Mouse (Mus musculus) megakaryocyte, embryonic 14.5 days (primary cell): ENCODE measurements around the gene Fsd2. TPM values are rescaled to one million over a fixed set of nuclear protein-coding genes. Genes with fewer than 3 reads are reported as not detected.

Experiments used
- H3K27me3 ChIP-seq: replicated peaks from 2 replicates; pipeline ENCODE3; 2012; ENCODE audit warnings: inconsistent platforms
- H3K36me3 ChIP-seq: replicated peaks from 2 replicates; pipeline ENCODE3; 2012; ENCODE audit warnings: low read length, inconsistent platforms, mixed read lengths
- H3K4me1 ChIP-seq: 2 replicates; pipeline ENCODE4 v1.6.1; 2012; ENCODE audit warnings: inconsistent platforms
- H3K4me3 ChIP-seq: replicated peaks from 2 replicates; pipeline ENCODE3; 2012; ENCODE audit warnings: moderate library complexity, mild to moderate bottlenecking, inconsistent platforms
- H3K9me3 ChIP-seq: 2 replicates; pipeline ENCODE4 v1.6.1; 2012; ENCODE audit warnings: inconsistent platforms
- FLI1 ChIP-seq: IDR thresholded peaks from 2 replicates; pipeline ENCODE4 v1.6.1; 2012; ENCODE audit warnings: low read length, inconsistent platforms, mixed read lengths
- GATA1 ChIP-seq: IDR thresholded peaks from 3 replicates; pipeline ENCODE4 v1.6.1; 2012; ENCODE audit warnings: mixed read lengths, low read length, inconsistent platforms, borderline replicate concordance
- polyA plus RNA-seq: library from polyadenylated mRNA; stranded (reverse); fragments of >175 nt; gene quantifications from 2 replicates; pipeline ENCODE4 v1.2.3, GENCODE M21; 2012; ENCODE audit warnings: low replicate concordance; ENCODE audit not compliant: insufficient read depth

Fsd2 gene
- polyA plus RNA-seq, 1 experiment, result not detected

- H3K4me3 ChIP-seq, result no peak overlapping the region
- peaks cover 11% of the 10 kb centered on the region for H3K27me3 ChIP-seq
- no peaks in the 10 kb centered on the region for H3K9me3 ChIP-seq
- TF ChIP-seq GATA1, result no peak
- TF ChIP-seq FLI1, result no peak
- no peaks in the 10 kb centered on the region for H3K36me3 ChIP-seq
- H3K4me1 ChIP-seq, result no peaks in the 10 kb centered on the region
Measured at GRCm38 (mm10) chr7:81554369-81554768, 12.4 kb downstream of the Fsd2 start.

GRCm38 (mm10) chr7:81553589-81553988, 13.2 kb downstream of the Fsd2 start:
- TF ChIP-seq FLI1, result no peak
- no peak for TF ChIP-seq GATA1
- H3K27me3 ChIP-seq, result peaks cover 8% of the 10 kb centered on the region

GRCm38 (mm10) chr7:81548864-81549263, 17.9 kb downstream of the Fsd2 start:
- Histone ChIP-seq H3K27me3 (peaks cover 9% of the 10 kb centered on the region), H3K9me3 (no peaks in the 10 kb centered on the region), H3K4me3 (no peak overlapping the region), H3K36me3 (no peaks in the 10 kb centered on the region), H3K4me1 (peaks cover 11% of the 10 kb centered on the region; the same call in 1 of the 2 replicates)
- no peak for TF ChIP-seq GATA1

More at GRCm38 (mm10) chr7:81553589-81553988, 13.2 kb downstream of the Fsd2 start:
- peaks cover 3% of the 10 kb centered on the region; the same call in 1 of the 2 replicates for H3K4me1 ChIP-seq
- H3K9me3 ChIP-seq, result no peaks in the 10 kb centered on the region
- H3K4me3 ChIP-seq, result no peak overlapping the region
- no peaks in the 10 kb centered on the region for H3K36me3 ChIP-seq

- peaks cover 32% of the 10 kb centered on the region for H3K27me3 ChIP-seq
- H3K4me3 ChIP-seq, result no peak overlapping the region
- H3K36me3 ChIP-seq, result no peaks in the 10 kb centered on the region
- no peaks in the 10 kb centered on the region for H3K9me3 ChIP-seq
- TF ChIP-seq GATA1 (no peak), FLI1 (no peak)
- peaks cover 12% of the 10 kb centered on the region for H3K4me1 ChIP-seq
Measured at GRCm38 (mm10) chr7:81542934-81543333, 23.8 kb downstream of the Fsd2 start.

- H3K4me1 ChIP-seq, result peaks cover 9% of the 10 kb centered on the region
- no peaks in the 10 kb centered on the region for H3K9me3 ChIP-seq
- TF ChIP-seq GATA1 (no peak), FLI1 (no peak)
- H3K27me3 ChIP-seq, result peaks cover 32% of the 10 kb centered on the region
- no peaks in the 10 kb centered on the region for H3K36me3 ChIP-seq
- H3K4me3 ChIP-seq, result no peak overlapping the region
Measured at GRCm38 (mm10) chr7:81541924-81542524, 24.7 kb downstream of the Fsd2 start.

- TF ChIP-seq GATA1 (no peak), FLI1 (no peak)
- Histone ChIP-seq H3K4me1 (peaks cover 9% of the 10 kb centered on the region), H3K27me3 (peaks cover 31% of the 10 kb centered on the region), H3K4me3 (no peak overlapping the region), H3K9me3 (no peaks in the 10 kb centered on the region), H3K36me3 (peaks cover 4% of the 10 kb centered on the region)
Measured at GRCm38 (mm10) chr7:81540999-81541398, 25.7 kb downstream of the Fsd2 start.

- H3K9me3 ChIP-seq, result no peaks in the 10 kb centered on the region
- no peak overlapping the region for H3K4me3 ChIP-seq
- peaks cover 18% of the 10 kb centered on the region for H3K36me3 ChIP-seq
- peaks cover 9% of the 10 kb centered on the region for H3K4me1 ChIP-seq
- TF ChIP-seq FLI1 (no peak), GATA1 (no peak)
- peaks cover 30% of the 10 kb centered on the region for H3K27me3 ChIP-seq
Measured at GRCm38 (mm10) chr7:81539565-81539964, 27.2 kb downstream of the Fsd2 start.

- peaks cover 9% of the 10 kb centered on the region for H3K4me1 ChIP-seq
- H3K27me3 ChIP-seq, result peaks cover 24% of the 10 kb centered on the region
- peaks cover 32% of the 10 kb centered on the region for H3K36me3 ChIP-seq
- TF ChIP-seq FLI1 (no peak), GATA1 (no peak)
- H3K4me3 ChIP-seq, result no peak overlapping the region
- peaks cover 11% of the 10 kb centered on the region for H3K9me3 ChIP-seq
Measured at GRCm38 (mm10) chr7:81538070-81538675, 28.6 kb downstream of the Fsd2 start.

- peaks cover 9% of the 10 kb centered on the region for H3K4me1 ChIP-seq
- no peak overlapping the region for H3K4me3 ChIP-seq
- no peak for TF ChIP-seq FLI1
- TF ChIP-seq GATA1, result no peak
- H3K9me3 ChIP-seq, result peaks cover 11% of the 10 kb centered on the region
- H3K36me3 ChIP-seq, result peaks cover 49% of the 10 kb centered on the region
- peaks cover 10% of the 10 kb centered on the region for H3K27me3 ChIP-seq
Measured at GRCm38 (mm10) chr7:81536478-81536877, 30.3 kb downstream of the Fsd2 start.

GRCm38 (mm10) chr7:81531462-81531861, 35.3 kb downstream of the Fsd2 start:
- peaks cover 96% of the 10 kb centered on the region for H3K36me3 ChIP-seq
- H3K27me3 ChIP-seq, result no peaks in the 10 kb centered on the region
- peaks cover 13% of the 10 kb centered on the region for H3K9me3 ChIP-seq
- no peak overlapping the region for H3K4me3 ChIP-seq
- TF ChIP-seq GATA1, result no peak
- no peak for TF ChIP-seq FLI1
- no peaks in the 10 kb centered on the region for H3K4me1 ChIP-seq
